Mouse (Mus musculus) liver, embryonic 13.5 days (tissue): ENCODE data around the gene Tomm22. TPM values are rescaled to one million over a fixed set of nuclear protein-coding genes. Genes with fewer than 3 reads are reported as not detected.
A peak's percentile ranks its signal among the peaks of the same experiment; 100 is the strongest.

Experiments
- ATAC-seq: fragments of 200-750 bp; cut with Nextera tagmentation; 2 replicates; pipeline ENCODE4 v1.8.0; 2017; ENCODE audit warnings: low read depth, mild to moderate bottlenecking, moderate number of reproducible peaks, moderate library complexity
- DNase-seq: peaks from one replicate; pipeline ENCODE4 v3.0.0; 2022
- H3K27ac ChIP-seq: fragments of 300-500 bp; sonication (generic); 2 replicates; pipeline ENCODE4 v1.5.1; 2015; ENCODE audit warnings: moderate library complexity, mild to moderate bottlenecking, inconsistent platforms
- H3K27me3 ChIP-seq: fragments of 300-500 bp; sonication (generic); 2 replicates; pipeline ENCODE4 v1.6.1; 2015; ENCODE audit warnings: mild to moderate bottlenecking, inconsistent platforms
- H3K36me3 ChIP-seq: fragments of 300-500 bp; sonication (generic); 2 replicates; pipeline ENCODE4 v1.6.1; 2015; ENCODE audit warnings: mild to moderate bottlenecking, inconsistent platforms
- H3K4me1 ChIP-seq: fragments of 300-500 bp; sonication (generic); replicated peaks from 2 replicates; pipeline ENCODE4 v1.6.1; 2015; ENCODE audit warnings: inconsistent platforms
- H3K4me2 ChIP-seq: fragments of 300-500 bp; sonication (generic); 2 replicates; pipeline ENCODE4 v1.6.1; 2015; ENCODE audit warnings: inconsistent platforms, mild to moderate bottlenecking, moderate library complexity
- H3K4me3 ChIP-seq: fragments of 300-500 bp; sonication (generic); replicated peaks from 2 replicates; pipeline ENCODE4 v1.5.1; 2015; ENCODE audit warnings: mild to moderate bottlenecking, inconsistent platforms
- H3K9ac ChIP-seq: fragments of 300-500 bp; sonication (generic); 2 replicates; pipeline ENCODE4 v1.6.1; 2015; ENCODE audit warnings: mild to moderate bottlenecking, inconsistent platforms
- H3K9me3 ChIP-seq: fragments of 300-500 bp; sonication (generic); replicated peaks from 2 replicates; pipeline ENCODE4 v1.6.1; 2016; ENCODE audit warnings: inconsistent platforms
- WGBS: fragments of 180-500 bp; shearing (Covaris S2); methylation state at CpG from one replicate; pipeline ENCODE4 v1.1.7; 2015; ENCODE audit not compliant: insufficient replicate concordance; 5-methylcytosine and 5-hydroxymethylcytosine counted together
- polyA plus RNA-seq: library from polyadenylated mRNA; unstranded; fragments of >200 nt; fragmentation: Nextera tagmentation; extraction: Ambion mirVana; gene quantifications from 2 replicates; pipeline ENCODE4 v1.2.1, GENCODE M21; 2015

Gene Tomm22
- polyA plus RNA-seq, result 199 and 225 TPM in 2 replicates

DNA sequence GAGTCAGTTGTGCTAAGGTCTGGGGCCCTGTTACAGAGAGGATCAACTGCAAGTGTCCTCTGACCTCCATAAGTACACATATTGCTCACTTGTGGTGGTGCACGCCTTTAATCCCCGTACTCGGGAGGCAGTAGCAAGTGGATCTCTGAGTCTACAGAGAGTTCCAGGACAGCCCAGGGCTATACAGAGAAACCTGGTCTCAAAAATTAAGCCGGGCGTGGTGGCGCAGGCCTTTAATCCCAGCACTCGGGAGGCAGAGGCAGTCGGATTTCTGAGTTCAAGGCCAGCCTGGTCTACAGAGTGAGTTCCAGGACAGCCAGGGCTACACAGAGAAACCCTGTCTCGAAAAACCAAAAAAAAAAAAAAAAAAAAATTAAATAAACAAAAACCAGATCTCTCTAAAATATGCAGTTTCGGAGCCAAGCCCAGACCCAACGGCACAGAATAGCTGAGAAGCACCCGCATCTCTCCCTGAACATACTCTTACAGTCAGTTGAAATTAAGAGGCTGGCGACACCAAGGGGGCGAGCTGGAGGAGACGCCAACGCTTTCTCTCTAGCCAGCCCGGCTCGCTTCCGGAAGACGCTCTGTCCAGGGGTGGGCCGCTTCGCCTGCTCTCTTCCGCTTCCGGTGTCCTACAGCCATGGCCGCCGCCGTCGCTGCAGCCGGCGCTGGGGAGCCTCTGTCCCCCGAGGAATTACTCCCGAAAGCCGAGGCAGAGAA is at the start of gene Tomm22:
TSS of gene Tomm22 (plus strand) at position 613 of the 723 bp plus-strand sequence.
- Histone ChIP-seq H3K9me3 (no peaks in the 10 kb centered on the region), H3K4me3 (peak within 1 kb of the TSS; percentile 91), H3K4me1 (peaks cover 30% of the 10 kb centered on the region), H3K27me3 (no peaks in the 10 kb centered on the region), H3K9ac (peak within 1 kb of the TSS; percentile 91), H3K4me2 (peak within 1 kb of the TSS; percentile 79), H3K36me3 (peaks cover 50% of the 10 kb centered on the region), H3K27ac (peak within 1 kb of the TSS; percentile 85)
- ATAC-seq, result peak; percentile 98
- peak; percentile 85 for DNase-seq
- 17% methylated on average over 33 of the region's 33 CpGs for WGBS

DNA sequence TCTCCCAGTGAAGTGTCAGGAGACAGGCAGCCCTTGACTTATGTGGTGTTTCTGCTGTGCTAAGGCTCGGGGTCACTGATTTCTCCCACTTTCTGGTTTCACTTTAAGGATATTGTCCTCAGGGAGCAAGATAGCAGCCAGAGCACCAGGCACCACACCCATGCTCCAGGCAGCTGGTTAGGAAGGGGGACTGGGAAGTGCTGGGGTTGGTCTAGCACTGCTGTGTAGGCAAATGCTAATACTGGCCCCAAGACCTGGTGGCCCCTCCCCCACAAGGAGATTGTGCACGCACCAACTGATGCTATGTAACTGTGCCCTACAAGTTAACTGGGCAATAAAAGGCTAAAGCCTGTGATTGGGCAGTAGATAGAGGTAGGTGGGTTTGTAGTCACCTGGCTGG is 40.2 kb upstream of the Tomm22 start:
- no peak for DNase-seq
- WGBS, result 53% methylated on average over 2 of the region's 2 CpGs
- Histone ChIP-seq H3K4me1 (no peaks in the 10 kb centered on the region), H3K4me3 (no peak overlapping the region), H3K9ac (no peak overlapping the region), H3K27ac (no peak overlapping the region), H3K36me3 (no peaks in the 10 kb centered on the region), H3K4me2 (no peak overlapping the region), H3K27me3 (no peaks in the 10 kb centered on the region), H3K9me3 (no peaks in the 10 kb centered on the region)
- no peak for ATAC-seq

DNA sequence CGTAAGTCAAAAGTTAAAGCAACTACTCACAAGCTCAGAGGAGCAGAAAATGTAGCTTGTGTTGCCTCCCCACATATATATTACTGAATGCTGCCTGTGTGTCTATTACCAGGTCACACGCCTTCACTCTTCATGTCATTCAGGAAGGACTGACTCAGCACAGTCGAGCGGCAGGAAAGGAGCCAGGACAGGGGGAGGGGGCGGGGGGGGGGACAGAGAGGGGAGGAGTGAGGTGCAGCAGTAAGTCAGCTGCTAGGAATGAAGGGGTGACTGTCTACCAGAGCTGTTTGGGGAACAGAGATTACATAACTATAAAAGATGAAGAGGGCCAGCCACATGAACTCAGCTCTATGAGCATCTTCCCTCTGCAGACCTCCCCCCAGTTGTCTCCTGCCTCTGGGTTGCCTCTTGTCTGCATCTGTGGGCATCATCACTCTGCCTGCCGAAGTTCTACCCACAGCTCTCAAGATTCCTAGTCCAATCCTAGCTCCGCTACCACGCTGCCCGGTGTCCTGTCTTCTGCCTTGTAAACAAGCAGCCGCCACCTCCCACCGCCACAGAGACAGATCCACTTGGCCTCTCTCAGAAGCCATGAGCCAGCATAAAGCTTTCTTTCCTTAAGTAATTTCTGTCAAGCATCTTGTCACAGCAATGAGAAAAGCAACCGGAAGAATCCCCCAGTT is 29.4 kb upstream of the Tomm22 start:
- Histone ChIP-seq H3K4me3 (no peak overlapping the region), H3K27ac (no peak overlapping the region), H3K36me3 (no peaks in the 10 kb centered on the region), H3K4me1 (peaks cover 8% of the 10 kb centered on the region; the same call in 1 of the 2 replicates), H3K27me3 (no peaks in the 10 kb centered on the region), H3K9me3 (no peaks in the 10 kb centered on the region), H3K4me2 (no peak overlapping the region), H3K9ac (no peak overlapping the region)
- 47% methylated on average over 12 of the region's 12 CpGs for WGBS
- ATAC-seq (no peak), DNase-seq (no peak)

DNA sequence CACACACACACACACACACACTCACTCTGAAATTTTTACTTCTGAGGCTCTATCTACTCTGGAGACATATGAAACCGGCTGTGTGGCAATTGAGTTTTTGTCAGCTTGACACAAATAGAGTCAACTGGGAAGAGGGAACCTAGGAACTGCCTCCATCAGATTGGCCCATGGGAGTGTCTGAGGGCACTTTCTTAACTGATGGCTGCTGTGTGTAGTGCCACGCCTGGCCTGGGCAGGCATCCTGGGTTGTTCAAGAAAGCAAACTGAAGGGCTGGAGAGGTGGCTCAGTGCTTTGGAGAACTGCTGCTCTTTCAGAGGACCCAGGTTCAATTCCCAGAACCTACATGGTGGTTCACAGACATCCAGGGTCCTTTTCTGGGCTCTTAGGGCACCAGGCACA is 25.2 kb upstream of the Tomm22 start:
- no peak overlapping the region for H3K4me2 ChIP-seq
- H3K27me3 ChIP-seq, result no peaks in the 10 kb centered on the region
- ATAC-seq (no peak), DNase-seq (no peak)
- H3K36me3 ChIP-seq, result no peaks in the 10 kb centered on the region
- 37% methylated on average over 2 of the region's 2 CpGs for WGBS
- no peak overlapping the region for H3K4me3 ChIP-seq
- H3K4me1 ChIP-seq, result no peaks in the 10 kb centered on the region
- no peaks in the 10 kb centered on the region for H3K9me3 ChIP-seq
- H3K9ac ChIP-seq, result no peak overlapping the region
- no peak overlapping the region for H3K27ac ChIP-seq

DNA sequence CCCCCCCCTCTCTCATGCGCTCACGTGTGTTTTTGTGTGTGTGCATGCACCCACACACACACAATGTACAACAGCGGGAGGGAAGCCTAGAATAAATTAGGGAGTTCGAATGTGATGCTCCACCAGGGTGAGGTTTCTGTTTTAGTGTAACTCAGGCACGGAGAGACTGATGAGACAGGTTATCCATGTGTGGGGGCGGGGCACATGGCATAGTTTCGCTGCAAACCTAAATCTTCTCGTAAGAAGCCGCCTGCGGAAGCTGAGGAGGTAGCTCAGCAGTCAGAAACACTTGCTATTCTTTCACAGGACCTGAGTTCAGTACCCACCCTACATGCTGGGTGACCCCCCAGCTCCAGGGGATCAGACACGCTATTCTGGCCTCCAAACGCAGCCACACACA is 22.5 kb upstream of the Tomm22 start:
- WGBS, result 74% methylated on average over 12 of the region's 12 CpGs
- Histone ChIP-seq H3K4me2 (no peak overlapping the region), H3K36me3 (no peaks in the 10 kb centered on the region), H3K27ac (no peak overlapping the region), H3K9ac (no peak overlapping the region), H3K9me3 (no peaks in the 10 kb centered on the region), H3K27me3 (no peaks in the 10 kb centered on the region), H3K4me3 (no peak overlapping the region), H3K4me1 (no peaks in the 10 kb centered on the region)
- ATAC-seq, result no peak
- DNase-seq, result no peak

DNA sequence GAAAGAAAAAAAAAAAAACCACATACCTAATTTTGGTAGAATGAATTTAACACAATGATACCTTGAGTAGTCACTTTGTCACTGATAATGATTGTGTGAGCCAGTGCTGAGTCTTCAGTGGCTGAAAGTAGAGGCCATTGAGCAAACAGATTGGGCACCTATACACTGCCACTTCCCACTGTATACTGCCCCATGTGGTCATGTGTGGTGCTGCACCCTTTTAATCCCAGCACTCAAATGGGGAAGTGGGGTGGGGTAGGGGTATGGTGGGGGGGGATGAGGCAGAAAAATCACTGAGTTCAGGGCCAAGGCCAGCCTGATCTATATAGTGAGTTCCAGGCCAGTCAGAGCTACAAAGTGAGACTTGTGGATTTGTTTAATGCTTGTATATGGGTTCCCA is 20.1 kb upstream of the Tomm22 start:
- Histone ChIP-seq H3K36me3 (no peaks in the 10 kb centered on the region), H3K4me1 (no peaks in the 10 kb centered on the region), H3K27me3 (no peaks in the 10 kb centered on the region), H3K4me2 (no peak overlapping the region), H3K27ac (no peak overlapping the region), H3K4me3 (no peak overlapping the region), H3K9me3 (no peaks in the 10 kb centered on the region), H3K9ac (no peak overlapping the region)
- DNase-seq (peak; percentile 29), ATAC-seq (peak; percentile 34; the same call in 1 of the 2 replicates)

DNA sequence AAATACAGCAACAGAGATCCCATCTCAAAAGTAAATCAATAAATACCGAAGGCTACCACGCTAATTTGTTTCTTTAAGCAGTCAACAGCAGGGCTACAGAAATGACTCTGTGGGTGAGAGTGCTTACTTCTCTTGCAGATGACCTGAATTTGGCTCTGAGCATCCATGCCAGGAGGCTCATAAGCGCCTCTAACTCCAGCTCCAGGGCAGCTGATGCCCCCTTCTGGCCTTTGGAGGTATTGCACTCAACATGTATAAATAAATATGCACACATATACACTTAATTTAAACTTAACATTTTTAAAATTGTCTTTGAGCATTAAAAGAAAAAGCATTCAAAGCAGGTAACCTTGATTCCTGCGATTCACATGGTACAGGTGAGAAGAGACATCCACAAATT is 19.2 kb upstream of the Tomm22 start:
- Histone ChIP-seq H3K9ac (no peak overlapping the region), H3K27ac (no peak overlapping the region), H3K4me3 (no peak overlapping the region), H3K27me3 (no peaks in the 10 kb centered on the region), H3K4me2 (no peak overlapping the region), H3K4me1 (no peaks in the 10 kb centered on the region), H3K36me3 (no peaks in the 10 kb centered on the region), H3K9me3 (no peaks in the 10 kb centered on the region)
- DNase-seq, result no peak
- 68% methylated on average over 4 of the region's 4 CpGs for WGBS
- no peak for ATAC-seq

DNA sequence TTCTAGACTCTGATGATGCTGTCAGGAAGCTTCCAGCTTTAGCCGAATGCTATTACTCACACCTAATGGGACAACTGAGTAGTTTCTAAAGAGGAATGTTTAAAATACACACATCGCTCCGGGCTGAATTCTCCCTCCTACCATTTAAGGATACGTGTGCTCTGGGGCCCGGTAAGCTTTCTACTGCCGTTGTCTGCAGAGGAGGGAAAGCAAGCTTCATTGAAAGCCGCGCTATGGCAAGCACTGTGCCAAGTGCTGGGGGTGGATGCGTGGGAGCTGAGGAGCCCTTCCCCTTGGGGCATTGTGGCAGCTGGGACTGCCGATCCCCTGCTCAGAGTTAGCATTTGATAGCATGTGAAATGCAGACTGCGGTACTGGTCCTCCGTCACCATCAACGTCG is 14.2 kb upstream of the Tomm22 start:
- H3K27me3 ChIP-seq, result no peaks in the 10 kb centered on the region
- ATAC-seq (no peak), DNase-seq (no peak)
- H3K36me3 ChIP-seq, result 0 out of 2 replicates have a peak, but pooled peaks cover 5% of the 10 kb centered on the region
- no peaks in the 10 kb centered on the region for H3K9me3 ChIP-seq
- WGBS, result 88% methylated on average over 14 of the region's 14 CpGs
- no peak overlapping the region for H3K9ac ChIP-seq
- H3K27ac ChIP-seq, result no peak overlapping the region
- no peak overlapping the region for H3K4me2 ChIP-seq
- no peak overlapping the region for H3K4me3 ChIP-seq
- peaks cover 19% of the 10 kb centered on the region for H3K4me1 ChIP-seq

DNA sequence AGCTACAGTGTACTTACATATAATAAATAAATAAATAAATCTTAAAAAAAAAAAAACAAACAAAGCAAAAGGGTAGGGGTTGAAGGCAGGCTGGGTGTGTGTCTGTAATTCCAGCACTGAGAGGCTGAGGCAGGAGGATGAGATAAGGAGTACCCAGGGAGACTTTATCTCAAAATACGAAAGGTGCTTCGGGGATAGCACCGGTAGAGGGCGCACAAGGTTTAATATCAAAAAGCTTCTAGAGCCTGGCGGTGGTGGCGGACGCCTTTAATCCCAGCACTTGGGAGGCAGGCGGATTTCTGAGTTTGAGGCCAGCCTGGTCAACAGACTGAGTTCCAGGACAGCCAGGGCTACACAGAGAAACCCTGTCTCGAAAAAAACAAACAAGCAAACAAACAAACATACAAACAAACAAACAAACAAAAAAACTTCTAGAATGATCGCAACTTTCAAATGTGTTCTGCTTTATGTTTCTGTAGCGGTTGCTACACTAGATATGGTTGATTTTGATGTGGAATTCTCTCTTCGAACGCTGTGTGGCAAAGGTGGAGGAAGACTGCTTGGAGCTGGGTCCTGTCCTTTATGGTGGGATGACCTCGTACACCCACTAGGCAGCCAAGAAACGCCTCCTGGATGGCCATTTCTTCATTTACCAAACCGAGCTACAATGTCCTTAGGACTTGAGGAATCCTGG is 12.7 kb upstream of the Tomm22 start:
- Histone ChIP-seq H3K4me1 (peaks cover 19% of the 10 kb centered on the region), H3K27ac (peak overlapping the region; percentile 84), H3K9ac (peak overlapping the region; percentile 84), H3K27me3 (no peaks in the 10 kb centered on the region), H3K9me3 (no peaks in the 10 kb centered on the region), H3K4me3 (peak overlapping the region; percentile 78), H3K36me3 (peaks cover 9% of the 10 kb centered on the region; the same call in 1 of the 2 replicates), H3K4me2 (peak overlapping the region; percentile 85)
- ATAC-seq (peak; percentile 59), DNase-seq (peak; percentile 87)
- 2% methylated on average over 16 of the region's 16 CpGs for WGBS

DNA sequence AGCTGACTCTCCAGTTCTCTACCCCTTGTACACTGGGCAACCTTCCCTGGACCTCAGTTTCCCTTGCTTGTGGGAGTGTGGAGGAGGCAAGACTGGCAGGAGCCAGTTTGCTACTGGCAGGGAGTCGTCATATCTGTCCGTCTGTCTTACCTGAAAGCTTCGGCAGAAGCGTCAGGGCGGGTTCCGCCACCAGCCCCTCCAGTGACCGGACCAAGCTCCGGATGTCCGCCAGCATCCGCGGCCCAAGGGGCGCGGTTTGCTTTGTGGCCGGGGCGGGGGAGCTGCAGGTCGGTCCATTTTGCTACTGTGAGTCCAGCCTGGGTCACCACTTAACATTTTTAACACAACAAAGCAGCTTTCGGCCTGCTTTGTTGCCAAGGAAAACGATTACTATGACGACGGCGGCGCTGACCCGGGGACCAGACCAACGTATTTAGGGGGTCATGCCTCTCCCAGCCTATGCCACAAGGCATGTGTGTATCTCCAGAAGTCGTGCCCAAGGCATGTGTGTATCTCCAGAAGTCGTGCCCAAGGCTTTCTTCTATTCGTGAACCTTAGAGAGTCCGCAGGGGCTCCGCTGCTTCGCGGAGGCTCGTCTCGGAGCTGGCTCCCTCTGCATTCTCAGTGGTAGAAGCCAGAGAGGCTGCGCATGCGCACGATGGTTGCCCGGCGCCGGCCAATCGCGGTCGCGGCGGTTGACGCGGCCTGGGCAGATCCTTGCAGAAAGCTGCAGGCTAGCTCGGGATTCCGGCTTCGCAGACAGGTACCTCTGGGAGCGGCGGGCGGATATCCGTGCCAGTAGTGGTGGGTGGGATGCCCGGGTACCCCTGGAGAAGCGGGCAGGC is 11.9 kb upstream of the Tomm22 start, which contains the start of the genes Fam227a and Cby1:
TSS of gene Fam227a (minus strand) at position 426 of the 845 bp plus-strand sequence.
TSS of gene Cby1 (plus strand) at position 669 of the 845 bp plus-strand sequence.
- Histone ChIP-seq H3K4me2 (peak within 1 kb of the TSS; percentile 85), H3K9ac (peak within 1 kb of the TSS; percentile 84), H3K9me3 (no peaks in the 10 kb centered on the region), H3K4me3 (peak within 1 kb of the TSS; percentile 78), H3K27me3 (no peaks in the 10 kb centered on the region), H3K36me3 (peaks cover 9% of the 10 kb centered on the region; the same call in 1 of the 2 replicates), H3K4me1 (peaks cover 19% of the 10 kb centered on the region), H3K27ac (peak within 1 kb of the TSS; percentile 84)
- ATAC-seq, result peak; percentile 84
- peak; percentile 93 for DNase-seq
- WGBS, result under 1% methylated on average over 55 of the region's 55 CpGs
